Mouse (Mus musculus) E14TG2a.4 (cell line): Measurements from ENCODE around the gene Defb43.
A peak's percentile ranks its signal among the peaks of the same experiment; 100 is the strongest.

Source experiments
- H3K27me3 ChIP-seq: 2 replicates; pipeline ENCODE4 v1.6.1; 2014; ENCODE audit warnings: low read length, control low read depth; ENCODE audit not compliant: insufficient read depth
- H3K36me3 ChIP-seq: 2 replicates; pipeline ENCODE4 v1.6.1; 2014; ENCODE audit warnings: low read length, control low read depth; ENCODE audit not compliant: insufficient read depth
- H3K4me1 ChIP-seq: replicated peaks from 2 replicates; pipeline ENCODE4 v1.6.1; 2014; ENCODE audit warnings: low read depth, low read length, control low read depth
- H3K4me3 ChIP-seq: replicated peaks from 2 replicates; pipeline ENCODE4 v1.5.1; 2014; ENCODE audit warnings: mild to moderate bottlenecking, low read length
- H3K9me3 ChIP-seq: 2 replicates; pipeline ENCODE4 v1.6.1; 2014; ENCODE audit warnings: low read length, control low read depth
- CTCF ChIP-seq: conservative IDR thresholded peaks from 2 replicates; pipeline ENCODE4 v1.5.1; 2014; ENCODE audit warnings: low read length
- NANOG ChIP-seq: IDR thresholded peaks from 2 replicates; pipeline ENCODE4 v1.6.1; 2014; ENCODE audit warnings: borderline replicate concordance, low read length, mixed read lengths
- POU5F1 ChIP-seq: IDR thresholded peaks from 2 replicates; pipeline ENCODE4 v1.6.1; 2014; ENCODE audit warnings: low read length, borderline replicate concordance

Defb43 gene

DNA sequence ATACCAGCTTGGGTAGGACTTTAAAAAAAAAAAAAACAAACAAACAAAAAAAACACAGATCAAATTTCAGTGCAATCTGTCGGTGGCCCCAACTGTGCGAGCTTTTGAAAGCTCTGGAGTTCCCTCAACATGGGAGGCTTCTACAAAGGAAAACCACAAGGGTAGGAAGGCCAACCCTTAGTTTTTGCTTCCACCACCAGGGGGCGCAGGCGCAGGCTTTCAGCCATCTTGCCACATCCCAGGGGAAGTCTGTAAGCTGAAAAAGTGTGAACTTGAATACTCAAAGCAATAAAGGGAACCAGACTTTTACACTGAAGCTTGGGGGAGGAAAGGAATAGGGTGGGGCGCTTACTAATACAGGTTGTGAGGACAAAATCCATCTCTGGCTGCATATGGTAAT lies 39.2 kb downstream of the Defb43 start:
- TF ChIP-seq CTCF (peak; percentile 83), NANOG (no peak), POU5F1 (no peak)
- Histone ChIP-seq H3K4me1 (peaks cover 24% of the 10 kb centered on the region), H3K36me3 (no peaks in the 10 kb centered on the region), H3K9me3 (no peaks in the 10 kb centered on the region), H3K4me3 (no peak overlapping the region), H3K27me3 (no peaks in the 10 kb centered on the region)

DNA sequence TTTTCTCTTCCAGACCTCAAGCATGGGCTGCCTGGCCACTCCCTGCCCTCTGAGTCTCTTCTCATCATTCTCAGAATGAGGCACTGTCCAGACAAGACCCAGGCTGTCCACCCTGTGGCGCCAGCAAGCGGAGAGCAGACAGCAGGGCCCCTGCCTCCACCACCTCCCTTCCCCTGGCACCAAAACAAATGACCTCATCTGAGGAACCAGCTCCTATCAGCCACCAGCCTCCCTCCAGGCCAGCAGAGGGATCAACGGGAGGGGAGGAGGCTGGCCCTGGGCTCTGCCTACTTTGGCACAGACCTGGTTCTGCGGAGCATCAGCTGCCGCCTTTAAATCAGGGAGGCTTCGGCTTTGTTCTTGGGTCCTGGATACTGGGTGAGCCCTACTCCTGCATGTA lies 43.2 kb downstream of the Defb43 start:
- Histone ChIP-seq H3K4me1 (peaks cover 9% of the 10 kb centered on the region; the same call in 1 of the 2 replicates), H3K9me3 (peaks cover 20% of the 10 kb centered on the region), H3K36me3 (peaks cover 5% of the 10 kb centered on the region; the same call in 1 of the 2 replicates), H3K4me3 (no peak overlapping the region), H3K27me3 (no peaks in the 10 kb centered on the region)
- TF ChIP-seq POU5F1 (no peak), NANOG (no peak), CTCF (no peak)

DNA sequence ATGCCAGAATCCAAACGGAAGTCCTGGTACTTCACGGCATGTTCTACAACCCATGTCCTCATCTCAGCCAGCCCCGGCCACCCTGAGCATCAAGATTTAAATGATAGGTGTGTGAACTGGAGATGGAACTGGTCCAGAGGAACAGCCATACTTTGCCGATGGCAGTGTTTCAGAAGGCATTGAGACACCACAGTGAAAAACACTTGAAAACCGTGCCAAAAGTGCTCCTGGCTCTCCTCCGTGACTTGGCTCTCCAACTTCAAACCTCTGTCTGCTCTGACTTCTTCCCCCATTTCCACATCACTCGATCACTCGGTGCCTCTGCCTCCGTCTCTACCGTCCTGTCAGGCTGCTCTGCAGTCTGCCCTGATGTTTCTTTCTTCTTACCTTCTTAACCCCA lies 48.8 kb downstream of the Defb43 start:
- peaks cover 30% of the 10 kb centered on the region for H3K9me3 ChIP-seq
- H3K27me3 ChIP-seq: 0 out of 2 replicates have a peak, but pooled peaks cover 3% of the 10 kb centered on the region
- H3K4me3 ChIP-seq: no peak overlapping the region
- peaks cover 5% of the 10 kb centered on the region; the same call in 1 of the 2 replicates for H3K36me3 ChIP-seq
- TF ChIP-seq CTCF (no peak), POU5F1 (no peak), NANOG (no peak)
- no peaks in the 10 kb centered on the region for H3K4me1 ChIP-seq

DNA sequence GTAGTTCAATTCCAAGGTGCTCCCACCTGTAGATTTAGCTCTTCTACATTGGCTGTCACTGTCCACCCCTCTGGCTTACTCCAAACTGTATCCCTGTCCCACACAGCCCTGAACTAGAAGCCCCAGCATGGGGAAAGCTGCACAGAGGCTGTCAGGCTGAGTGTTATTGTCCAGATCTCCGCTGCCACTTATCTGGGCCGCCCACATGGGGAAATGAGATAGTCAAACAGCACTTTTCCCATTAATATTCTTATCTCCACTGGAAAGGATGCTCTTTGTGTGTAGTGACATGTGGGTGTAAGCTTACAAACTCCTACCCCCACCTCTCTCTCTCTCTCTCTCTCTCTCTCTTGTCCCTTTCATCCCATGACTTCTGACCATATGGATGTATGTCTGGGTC lies 50.6 kb downstream of the Defb43 start:
- peaks cover 6% of the 10 kb centered on the region for H3K4me1 ChIP-seq
- TF ChIP-seq CTCF (no peak), POU5F1 (no peak), NANOG (no peak)
- 0 out of 2 replicates have a peak, but pooled peaks cover 6% of the 10 kb centered on the region for H3K27me3 ChIP-seq
- peaks cover 21% of the 10 kb centered on the region for H3K9me3 ChIP-seq
- no peak overlapping the region for H3K4me3 ChIP-seq
- H3K36me3 ChIP-seq: peaks cover 5% of the 10 kb centered on the region; the same call in 1 of the 2 replicates

DNA sequence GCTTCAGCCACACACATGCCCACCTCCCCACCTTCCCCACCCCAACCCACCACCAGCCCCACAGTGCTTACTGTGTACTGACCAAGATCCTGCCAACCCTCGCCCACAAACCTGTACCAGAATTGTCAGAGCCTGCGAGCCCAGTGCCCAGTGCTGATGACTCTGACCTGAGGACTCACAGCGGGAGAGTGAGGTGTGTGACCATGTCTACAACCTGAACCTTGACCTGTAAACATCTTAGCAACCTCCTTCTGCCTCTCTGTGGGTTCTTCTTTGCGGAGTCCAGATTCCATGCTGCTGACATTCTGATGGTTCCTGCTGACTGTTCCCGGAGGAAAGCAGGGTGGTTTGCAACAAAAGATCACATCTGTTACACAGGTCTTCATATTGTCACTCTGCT lies 53.8 kb downstream of the Defb43 start:
- H3K27me3 ChIP-seq: peaks cover 26% of the 10 kb centered on the region
- TF ChIP-seq CTCF (no peak), NANOG (no peak), POU5F1 (no peak)
- H3K4me3 ChIP-seq: no peak overlapping the region
- peaks cover 6% of the 10 kb centered on the region for H3K4me1 ChIP-seq
- H3K9me3 ChIP-seq: peaks cover 10% of the 10 kb centered on the region
- no peaks in the 10 kb centered on the region for H3K36me3 ChIP-seq

DNA sequence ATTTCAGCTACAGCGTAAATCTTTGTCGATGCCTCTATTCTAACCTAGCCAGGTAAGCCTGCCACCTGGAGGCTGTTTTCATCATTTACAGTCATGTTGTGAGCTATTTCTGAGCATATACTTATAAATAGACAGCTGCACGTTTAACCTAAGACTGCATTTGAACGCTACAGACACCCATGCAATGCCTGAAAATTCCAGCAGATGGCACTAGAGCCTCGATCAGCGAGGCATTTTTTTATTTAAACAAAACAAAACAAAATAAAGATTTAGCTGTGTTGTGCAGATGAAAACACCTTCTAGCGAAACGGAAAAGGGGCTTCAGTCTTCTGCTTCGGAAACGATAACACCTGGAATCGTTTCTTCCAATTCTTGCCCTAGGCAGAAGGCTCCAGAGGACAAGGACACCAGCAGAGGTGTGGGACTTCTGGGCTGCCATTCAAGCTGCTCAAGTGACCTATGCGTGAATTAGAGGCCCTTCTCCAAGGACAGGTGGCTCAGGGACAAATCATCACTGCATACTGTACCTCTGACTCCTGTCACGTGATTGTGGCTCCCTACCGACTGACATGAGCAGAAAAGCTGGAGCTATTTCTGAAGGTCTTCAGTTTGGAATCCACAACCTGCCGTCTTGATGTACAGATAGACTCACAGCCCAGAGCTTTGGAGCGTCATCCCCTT lies 55.2 kb downstream of the Defb43 start:
- TF ChIP-seq CTCF (peak; percentile 98), NANOG (no peak)
- peaks cover 32% of the 10 kb centered on the region for H3K27me3 ChIP-seq
- H3K36me3 ChIP-seq: no peaks in the 10 kb centered on the region
- H3K4me1 ChIP-seq: peaks cover 8% of the 10 kb centered on the region
- peaks cover 10% of the 10 kb centered on the region for H3K9me3 ChIP-seq
- H3K4me3 ChIP-seq: no peak overlapping the region
